Mouse (Mus musculus): ENCODE results near the gene Zc3h6.

Zc3h6 gene

GRCm38 (mm10) chr2:129024820-129025219 is 57.6 kb downstream of the Zc3h6 start:
- DNase-seq (ENCODE audit: extremely low spot score, low read depth, low spot score): no peak

GRCm38 (mm10) chr2:129035381-129035780 is 68.2 kb downstream of the Zc3h6 start:
- no peak for DNase-seq (ENCODE audit: extremely low spot score, low read depth, low spot score)

- DNase-seq (ENCODE audit: extremely low spot score, low read depth, low spot score): no peak
These were observed 71.3 kb downstream of the Zc3h6 start for GRCm38 (mm10) chr2:129038426-129038936.

GRCm38 (mm10) chr2:129038937-129039631 is 71.9 kb downstream of the Zc3h6 start:
- DNase-seq (ENCODE audit: extremely low spot score, low read depth, low spot score): no peak

GRCm38 (mm10) chr2:129040567-129040966 is 73.4 kb downstream of the Zc3h6 start:
- DNase-seq (ENCODE audit: extremely low spot score, low read depth, low spot score): no peak

- no peak for DNase-seq (ENCODE audit: extremely low spot score, low read depth, low spot score)
These were observed 79.1 kb downstream of the Zc3h6 start for GRCm38 (mm10) chr2:129046172-129046845.

GRCm38 (mm10) chr2:129046846-129047196 is 79.6 kb downstream of the Zc3h6 start:
- DNase-seq (ENCODE audit: extremely low spot score, low read depth, low spot score): no peak

- DNase-seq (ENCODE audit: extremely low spot score, low read depth, low spot score): no peak
These were observed 80.6 kb downstream of the Zc3h6 start, which contains the start of gene Vinac1 for GRCm38 (mm10) chr2:129047811-129048210. Gene Vinac1, minus strand, starts transcription at chr2:129048172.

GRCm38 (mm10) chr2:129052451-129052983 is 85.3 kb downstream of the Zc3h6 start:
- no peak for DNase-seq (ENCODE audit: extremely low spot score, low read depth, low spot score)

- no peak for DNase-seq (ENCODE audit: extremely low spot score, low read depth, low spot score)
These were observed 88.5 kb downstream of the Zc3h6 start for GRCm38 (mm10) chr2:129055741-129056140.

- DNase-seq (ENCODE audit: extremely low spot score, low read depth, low spot score): no peak
These were observed 89.4 kb downstream of the Zc3h6 start for GRCm38 (mm10) chr2:129056597-129056996.

- DNase-seq (ENCODE audit: extremely low spot score, low read depth, low spot score): no peak
These were observed 90.1 kb downstream of the Zc3h6 start for GRCm38 (mm10) chr2:129057256-129057655.

GRCm38 (mm10) chr2:129057920-129058361 is 90.7 kb downstream of the Zc3h6 start:
- DNase-seq (ENCODE audit: extremely low spot score, low read depth, low spot score): no peak

- DNase-seq (ENCODE audit: extremely low spot score, low read depth, low spot score): no peak
These were observed 94.4 kb downstream of the Zc3h6 start for GRCm38 (mm10) chr2:129061456-129062059.

- peak; percentile 5 for DNase-seq (ENCODE audit: extremely low spot score, low read depth, low spot score)
These were observed 98.5 kb downstream of the Zc3h6 start, which contains the start of gene Ttl for GRCm38 (mm10) chr2:129065437-129066282. Gene Ttl, plus strand, starts transcription at chr2:129065942.

GRCm38 (mm10) chr2:129066326-129066725 is 99.1 kb downstream of the Zc3h6 start:
- peak; percentile 18 for DNase-seq (ENCODE audit: extremely low spot score, low read depth, low spot score)

Measured in hindlimb bud, embryonic 11.5 days (tissue).